Mouse (Mus musculus) midbrain, embryonic 11.5 days (tissue): ENCODE measurements at regions not wholly inside any gene's neighbourhood (a gene's known extent, or its start where the extent isn't known, plus 50 kb on each side); places are given as distances from the start of the nearest gene placed in this dataset.

Source experiments
- ATAC-seq: fragments of 200-750 bp; cut with Nextera tagmentation; 2 replicates; pipeline ENCODE4 v1.8.0; 2017; ENCODE audit warnings: moderate TSS enrichment, moderate library complexity; ENCODE audit not compliant: low FRiP score
- DNase-seq: peaks from one replicate; pipeline ENCODE4 v3.0.0; 2015; ENCODE audit warnings: low spot score; ENCODE audit errors: missing footprints
- H3K27ac ChIP-seq: fragments of 300-500 bp; sonication (generic); 2 replicates; pipeline ENCODE4 v1.5.1; 2014; ENCODE audit warnings: low read depth, low read length
- H3K27me3 ChIP-seq: fragments of 300-500 bp; sonication (generic); 2 replicates; pipeline ENCODE4 v1.6.1; 2014; ENCODE audit warnings: mild to moderate bottlenecking, low read length, moderate library complexity, mixed read lengths; ENCODE audit not compliant: control insufficient read depth, insufficient read depth
- H3K36me3 ChIP-seq: fragments of 300-500 bp; sonication (generic); 2 replicates; pipeline ENCODE4 v1.6.1; 2014; ENCODE audit warnings: mild to moderate bottlenecking, low read length, moderate library complexity, mixed read lengths; ENCODE audit not compliant: control insufficient read depth, insufficient read depth
- H3K4me1 ChIP-seq: fragments of 300-500 bp; sonication (generic); 2 replicates; pipeline ENCODE4 v1.6.1; 2014; ENCODE audit warnings: low read length; ENCODE audit not compliant: control insufficient read depth, insufficient read depth
- H3K4me2 ChIP-seq: fragments of 300-500 bp; sonication (generic); 2 replicates; pipeline ENCODE4 v1.6.1; 2014; ENCODE audit warnings: mild to moderate bottlenecking, moderate library complexity
- H3K4me3 ChIP-seq: fragments of 300-500 bp; sonication (generic); 2 replicates; pipeline ENCODE4 v1.5.1; 2014; ENCODE audit warnings: low read depth, low read length
- H3K9ac ChIP-seq: fragments of 300-500 bp; sonication (generic); 2 replicates; pipeline ENCODE4 v1.6.1; 2014; ENCODE audit warnings: low read length
- H3K9me3 ChIP-seq: fragments of 300-500 bp; sonication (generic); 2 replicates; pipeline ENCODE4 v1.6.1; 2016; ENCODE audit warnings: low read length; ENCODE audit not compliant: control insufficient read depth
- WGBS: fragments of 180-500 bp; shearing (Covaris S2); extraction: QIAGEN DNeasy Blood & Tissue Kit; methylation state at CpG from one replicate; pipeline ENCODE4 v1.1.7; 2014; 5-methylcytosine and 5-hydroxymethylcytosine counted together

DNA sequence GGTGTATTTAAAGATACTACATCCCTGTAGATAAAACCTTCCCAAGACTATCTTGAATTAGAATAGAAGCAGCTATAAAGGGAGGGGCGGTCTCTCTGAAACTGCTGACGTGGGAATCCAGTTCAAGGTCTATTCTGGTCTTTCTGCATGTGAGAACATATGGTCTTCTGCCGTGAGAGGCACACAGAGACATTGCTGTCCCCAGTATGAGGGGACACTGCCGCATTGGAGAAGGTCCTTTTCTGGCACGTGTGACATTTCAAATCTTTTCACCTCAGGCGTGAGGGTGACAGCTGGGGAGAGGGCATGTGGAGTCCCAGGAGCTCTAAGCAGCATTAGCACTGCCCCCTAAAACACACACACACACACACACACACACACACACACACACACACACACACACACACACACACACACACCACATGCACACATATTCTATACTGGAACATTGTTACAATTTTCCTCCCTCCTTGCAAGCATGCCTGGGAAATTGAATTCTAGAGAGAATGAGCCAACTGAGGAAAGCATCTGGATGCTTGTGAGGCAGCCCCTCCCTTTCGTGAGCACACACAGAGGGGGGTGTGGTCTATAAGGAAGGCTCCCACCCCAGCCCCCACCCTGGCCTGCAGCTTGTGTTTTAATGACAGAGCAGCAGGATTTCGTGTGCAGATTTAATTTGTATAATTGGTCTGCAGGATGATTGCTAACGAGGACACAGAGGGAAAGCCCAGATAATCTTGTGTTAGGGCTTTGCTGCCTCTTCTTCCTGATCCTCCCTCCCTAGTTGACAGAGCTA is 174.5 kb upstream of the Fat4 start:
- Histone ChIP-seq H3K4me2 (no peak overlapping the region), H3K4me1 (peaks cover 6% of the 10 kb centered on the region; the same call in 1 of the 2 replicates), H3K9ac (no peak overlapping the region), H3K36me3 (no peaks in the 10 kb centered on the region), H3K27me3 (no peaks in the 10 kb centered on the region), H3K9me3 (no peaks in the 10 kb centered on the region), H3K27ac (peak overlapping the region; percentile 57; the same call in 1 of the 2 replicates), H3K4me3 (no peak overlapping the region)
- peak; percentile 84 for ATAC-seq
- WGBS, result 20% methylated on average over 9 of the region's 9 CpGs
- no peak for DNase-seq

DNA sequence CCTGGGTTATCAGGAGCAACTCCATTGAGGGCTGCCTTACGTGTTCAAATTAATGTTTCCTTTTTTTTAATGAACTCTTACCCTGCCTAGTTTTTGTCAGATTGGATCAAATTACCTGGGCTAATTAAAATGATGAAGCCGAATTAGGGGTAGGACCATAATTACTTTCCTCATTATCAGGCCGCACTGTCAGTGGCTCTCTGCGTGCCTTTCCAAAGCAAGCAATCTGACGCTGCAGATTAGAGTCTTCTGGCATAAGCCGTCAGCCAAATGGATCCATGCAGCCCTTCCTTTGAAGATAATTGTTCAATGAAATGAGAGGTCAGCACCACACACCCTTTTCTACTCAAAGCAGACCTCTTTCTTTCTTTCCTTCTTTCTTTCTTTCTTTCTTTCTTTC is 175.5 kb upstream of the Fat4 start:
- DNase-seq (no peak), ATAC-seq (no peak)
- no peaks in the 10 kb centered on the region for H3K9me3 ChIP-seq
- no peaks in the 10 kb centered on the region for H3K27me3 ChIP-seq
- no peaks in the 10 kb centered on the region for H3K36me3 ChIP-seq
- H3K4me1 ChIP-seq, result peaks cover 6% of the 10 kb centered on the region; the same call in 1 of the 2 replicates
- no peak overlapping the region for H3K4me2 ChIP-seq
- H3K9ac ChIP-seq, result no peak overlapping the region
- WGBS, result 40% methylated on average over 6 of the region's 6 CpGs
- H3K4me3 ChIP-seq, result no peak overlapping the region
- H3K27ac ChIP-seq, result no peak overlapping the region

- Histone ChIP-seq H3K4me2 (no peak overlapping the region), H3K27ac (no peak overlapping the region), H3K4me1 (peaks cover 5% of the 10 kb centered on the region; the same call in 1 of the 2 replicates), H3K4me3 (no peak overlapping the region), H3K9ac (no peak overlapping the region), H3K27me3 (no peaks in the 10 kb centered on the region), H3K9me3 (no peaks in the 10 kb centered on the region), H3K36me3 (no peaks in the 10 kb centered on the region)
- 72% methylated on average over 3 of the region's 3 CpGs for WGBS
- ATAC-seq (no peak), DNase-seq (no peak)
These were observed 178.8 kb upstream of the Fat4 start for GRCm38 (mm10) chr3:38707891-38708290.

- no peak for ATAC-seq
- no peaks in the 10 kb centered on the region for H3K36me3 ChIP-seq
- no peak overlapping the region; the same call in 1 of the 2 replicates for H3K27ac ChIP-seq
- no peak overlapping the region for H3K4me2 ChIP-seq
- H3K4me1 ChIP-seq, result peaks cover 16% of the 10 kb centered on the region
- DNase-seq, result no peak
- H3K4me3 ChIP-seq, result no peak overlapping the region
- H3K27me3 ChIP-seq, result no peaks in the 10 kb centered on the region
- 92% methylated on average over 5 of the region's 5 CpGs for WGBS
- no peaks in the 10 kb centered on the region for H3K9me3 ChIP-seq
- H3K9ac ChIP-seq, result no peak overlapping the region
These were observed 187.5 kb upstream of the Fat4 start for GRCm38 (mm10) chr3:38699206-38699605.

GRCm38 (mm10) chr3:38697871-38698270 is 188.9 kb upstream of the Fat4 start:
- Histone ChIP-seq H3K4me2 (no peak overlapping the region), H3K36me3 (no peaks in the 10 kb centered on the region), H3K4me3 (no peak overlapping the region), H3K27me3 (no peaks in the 10 kb centered on the region), H3K4me1 (peaks cover 16% of the 10 kb centered on the region), H3K9me3 (no peaks in the 10 kb centered on the region), H3K9ac (peak overlapping the region; percentile 36), H3K27ac (peak overlapping the region; percentile 86)
- WGBS, result 19% methylated on average over 8 of the region's 8 CpGs
- ATAC-seq, result peak; percentile 94
- peak; percentile 92 for DNase-seq

GRCm38 (mm10) chr3:38697349-38697748 is 189.4 kb upstream of the Fat4 start:
- ATAC-seq, result peak; percentile 61; the same call in 1 of the 2 replicates
- Histone ChIP-seq H3K4me3 (no peak overlapping the region), H3K4me2 (no peak overlapping the region), H3K4me1 (peaks cover 16% of the 10 kb centered on the region), H3K9ac (no peak overlapping the region), H3K36me3 (no peaks in the 10 kb centered on the region), H3K27ac (peak overlapping the region; percentile 86), H3K9me3 (no peaks in the 10 kb centered on the region), H3K27me3 (no peaks in the 10 kb centered on the region)
- WGBS, result 68% methylated on average over 2 of the region's 2 CpGs
- DNase-seq, result no peak

GRCm38 (mm10) chr3:38695836-38696235 is 190.9 kb upstream of the Fat4 start:
- Histone ChIP-seq H3K4me1 (peaks cover 16% of the 10 kb centered on the region), H3K27me3 (no peaks in the 10 kb centered on the region), H3K4me3 (no peak overlapping the region), H3K9ac (no peak overlapping the region), H3K4me2 (no peak overlapping the region), H3K36me3 (no peaks in the 10 kb centered on the region), H3K9me3 (no peaks in the 10 kb centered on the region), H3K27ac (no peak overlapping the region)
- no peak for DNase-seq
- ATAC-seq, result no peak
- 93% methylated on average over 7 of the region's 7 CpGs for WGBS

- DNase-seq (no peak), ATAC-seq (no peak)
- Histone ChIP-seq H3K4me1 (peaks cover 3% of the 10 kb centered on the region), H3K27ac (no peak overlapping the region), H3K4me3 (no peak overlapping the region), H3K9ac (no peak overlapping the region), H3K27me3 (no peaks in the 10 kb centered on the region), H3K4me2 (no peak overlapping the region), H3K9me3 (no peaks in the 10 kb centered on the region), H3K36me3 (no peaks in the 10 kb centered on the region)
These were observed 194.0 kb upstream of the Fat4 start for GRCm38 (mm10) chr3:38692768-38693167.

DNA sequence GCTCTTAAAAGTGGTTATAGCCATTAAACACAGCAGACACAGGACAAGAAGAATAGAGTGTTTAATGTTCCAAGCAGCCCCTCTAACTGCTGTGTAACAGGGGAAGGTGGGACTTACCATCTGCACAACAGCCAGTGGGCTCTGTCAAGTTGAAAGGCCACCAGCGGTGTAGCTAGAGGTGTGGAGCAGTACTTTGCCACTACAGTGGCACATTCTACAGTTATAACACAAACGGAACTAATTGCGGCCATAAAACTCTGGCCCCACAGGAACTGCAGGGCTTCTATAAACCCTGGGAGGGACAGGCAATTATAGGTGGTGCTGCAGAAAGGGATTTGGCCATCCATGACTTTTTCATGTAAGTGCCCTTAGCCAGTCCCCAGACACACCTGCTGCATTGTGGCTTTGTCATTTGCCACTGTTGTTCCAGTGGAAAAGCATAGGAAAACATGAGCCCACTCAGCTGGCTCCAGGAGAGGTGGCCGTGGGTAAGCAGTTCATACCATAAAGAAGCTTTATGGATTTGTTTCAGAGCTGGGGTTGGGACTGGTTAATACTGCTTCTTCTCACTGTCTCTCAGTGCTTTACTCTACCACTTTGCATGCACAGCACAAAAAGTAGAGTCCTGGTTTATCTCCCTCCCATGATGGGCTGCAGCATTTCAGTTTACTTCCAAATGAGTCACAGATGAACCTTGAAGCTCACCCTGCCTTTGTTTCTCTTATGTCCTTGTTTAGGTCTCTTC is 199.8 kb upstream of the Ankrd50 start:
- Histone ChIP-seq H3K4me1 (no peaks in the 10 kb centered on the region), H3K4me2 (no peak overlapping the region), H3K27ac (no peak overlapping the region), H3K9me3 (no peaks in the 10 kb centered on the region), H3K27me3 (no peaks in the 10 kb centered on the region), H3K36me3 (no peaks in the 10 kb centered on the region), H3K4me3 (no peak overlapping the region), H3K9ac (no peak overlapping the region)
- DNase-seq (no peak), ATAC-seq (no peak)
- WGBS, result 88% methylated on average over 4 of the region's 4 CpGs
